Mouse (Mus musculus) neural tube, embryonic 11.5 days (tissue): ENCODE data around the gene Sptbn4. TPM values are rescaled to one million over a fixed set of nuclear protein-coding genes. Genes with fewer than 3 reads are reported as not detected.

Experiments used
- ATAC-seq: fragments of 200-750 bp; cut with Nextera tagmentation; 2 replicates; pipeline ENCODE4 v1.8.0; 2017; ENCODE audit warnings: moderate number of reproducible peaks, mild to moderate bottlenecking, moderate TSS enrichment, moderate library complexity; ENCODE audit not compliant: insufficient read depth, low FRiP score, low TSS enrichment
- DNase-seq: peaks from one replicate; pipeline ENCODE4 v3.0.0-alpha.2; 2015; ENCODE audit warnings: low spot score
- H3K27ac ChIP-seq: fragments of 300-500 bp; sonication (generic); 2 replicates; pipeline ENCODE4 v1.5.1; 2014; ENCODE audit warnings: low read depth, mild to moderate bottlenecking, low read length
- H3K27me3 ChIP-seq: fragments of 300-500 bp; sonication (generic); 2 replicates; pipeline ENCODE4 v1.6.1; 2014; ENCODE audit warnings: mild to moderate bottlenecking, low read length, mixed read lengths; ENCODE audit not compliant: control insufficient read depth, insufficient read depth
- H3K36me3 ChIP-seq: fragments of 300-500 bp; sonication (generic); 2 replicates; pipeline ENCODE4 v1.6.1; 2014; ENCODE audit warnings: mild to moderate bottlenecking, low read length, moderate library complexity, mixed read lengths; ENCODE audit not compliant: control insufficient read depth, insufficient read depth
- H3K4me1 ChIP-seq: fragments of 300-500 bp; sonication (generic); 2 replicates; pipeline ENCODE4 v1.6.1; 2014; ENCODE audit warnings: low read length, mixed read lengths; ENCODE audit not compliant: control insufficient read depth, insufficient read depth
- H3K4me2 ChIP-seq: fragments of 300-500 bp; sonication (generic); 2 replicates; pipeline ENCODE4 v1.6.1; 2014; ENCODE audit warnings: low read depth, mild to moderate bottlenecking, moderate library complexity
- H3K4me3 ChIP-seq: fragments of 300-500 bp; sonication (generic); 2 replicates; pipeline ENCODE4 v1.5.1; 2014; ENCODE audit warnings: low read depth, low read length
- H3K9ac ChIP-seq: fragments of 300-500 bp; sonication (generic); 2 replicates; pipeline ENCODE4 v1.6.1; 2014; ENCODE audit warnings: mild to moderate bottlenecking, low read length
- H3K9me3 ChIP-seq: fragments of 300-500 bp; sonication (generic); 2 replicates; pipeline ENCODE4 v1.6.1; 2016; ENCODE audit warnings: low read length; ENCODE audit not compliant: control insufficient read depth
- WGBS: fragments of 180-500 bp; shearing (Covaris S2); extraction: QIAGEN DNeasy Blood & Tissue Kit; methylation state at CpG from one replicate; pipeline ENCODE4 v1.1.7; 2014; 5-methylcytosine and 5-hydroxymethylcytosine counted together
- polyA plus RNA-seq: library from polyadenylated mRNA; unstranded; fragments of >200 nt; fragmentation: Nextera tagmentation; extraction: Ambion mirVana; gene quantifications from 2 replicates; pipeline ENCODE4 v1.2.1, GENCODE M21; 2014

The Sptbn4 gene
- polyA plus RNA-seq, 1 experiment from 2014 or later: 0.34 TPM

DNA sequence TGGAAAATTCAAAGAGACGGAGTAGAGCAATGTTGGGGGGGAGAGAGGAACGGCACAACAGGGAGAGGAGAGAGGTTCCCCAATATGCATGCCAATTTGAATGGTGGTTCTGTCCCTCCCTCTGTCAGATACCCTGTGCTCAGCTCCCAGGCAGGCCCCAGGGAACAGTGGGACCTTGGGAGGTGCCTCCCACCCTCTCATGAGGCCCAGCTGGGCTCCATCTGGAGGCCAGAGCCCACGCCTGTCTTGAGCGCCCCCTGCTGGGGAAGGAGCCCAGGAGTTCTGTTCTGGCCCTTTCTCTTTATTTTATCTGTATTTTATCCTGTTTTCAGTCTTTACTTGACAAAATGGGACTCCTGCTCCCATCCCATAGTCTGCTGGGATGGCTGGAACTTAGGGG is 62.8 kb downstream of the Sptbn4 start:
- Histone ChIP-seq H3K27me3 (no peaks in the 10 kb centered on the region), H3K9me3 (no peaks in the 10 kb centered on the region), H3K4me2 (no peak overlapping the region), H3K4me1 (no peaks in the 10 kb centered on the region), H3K36me3 (no peaks in the 10 kb centered on the region), H3K27ac (no peak overlapping the region), H3K9ac (no peak overlapping the region), H3K4me3 (no peak overlapping the region)
- 32% methylated on average over 4 of the region's 4 CpGs for WGBS
- DNase-seq (peak; percentile 70), ATAC-seq (peak; percentile 48; the same call in 1 of the 2 replicates)

DNA sequence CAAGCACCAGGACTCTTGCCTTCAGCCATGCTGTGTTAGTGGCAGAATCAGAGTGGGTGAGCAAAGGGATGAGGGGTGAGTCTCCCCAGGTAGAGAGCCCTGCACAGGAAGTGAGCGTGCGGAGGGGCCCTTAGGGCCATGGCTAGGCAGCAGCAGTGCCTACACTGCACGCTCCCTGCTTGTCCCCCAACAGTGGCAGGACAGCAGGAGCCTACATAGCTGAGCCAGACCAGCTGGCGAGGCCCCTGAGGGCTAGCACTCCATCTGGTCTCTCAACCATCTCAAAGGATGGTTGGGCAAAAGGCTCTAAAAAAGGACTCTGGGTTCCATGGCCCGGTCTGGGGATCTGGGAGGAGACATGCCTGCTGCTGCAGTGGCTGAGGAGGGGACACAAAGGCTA is 63.4 kb downstream of the Sptbn4 start:
- no peak for ATAC-seq
- H3K4me1 ChIP-seq: no peaks in the 10 kb centered on the region
- H3K9me3 ChIP-seq: no peaks in the 10 kb centered on the region
- no peaks in the 10 kb centered on the region for H3K27me3 ChIP-seq
- no peak overlapping the region for H3K4me3 ChIP-seq
- no peak overlapping the region for H3K4me2 ChIP-seq
- H3K36me3 ChIP-seq: no peaks in the 10 kb centered on the region
- H3K9ac ChIP-seq: no peak overlapping the region
- no peak for DNase-seq
- 64% methylated on average over 5 of the region's 5 CpGs for WGBS
- H3K27ac ChIP-seq: no peak overlapping the region

DNA sequence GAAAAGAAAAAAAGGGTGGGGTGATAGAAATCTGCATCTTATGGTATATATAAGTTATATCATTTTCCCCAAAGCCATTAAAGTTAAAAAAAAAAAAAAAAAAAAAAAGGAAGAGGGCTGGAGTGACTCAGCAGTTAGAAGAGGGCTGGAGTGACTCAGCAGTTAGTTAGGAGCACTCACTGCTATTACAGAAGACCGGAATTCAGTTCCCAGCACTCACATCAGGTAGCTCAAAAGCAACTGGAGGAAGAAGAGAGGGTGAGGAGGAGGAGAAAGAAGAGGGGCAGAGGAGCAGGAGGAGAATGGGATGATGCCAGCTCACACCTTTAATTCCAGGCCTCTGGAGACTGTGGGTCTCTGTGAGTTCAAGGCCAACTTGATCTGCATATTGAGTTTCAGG is 64.3 kb downstream of the Sptbn4 start:
- no peak overlapping the region for H3K4me2 ChIP-seq

DNA sequence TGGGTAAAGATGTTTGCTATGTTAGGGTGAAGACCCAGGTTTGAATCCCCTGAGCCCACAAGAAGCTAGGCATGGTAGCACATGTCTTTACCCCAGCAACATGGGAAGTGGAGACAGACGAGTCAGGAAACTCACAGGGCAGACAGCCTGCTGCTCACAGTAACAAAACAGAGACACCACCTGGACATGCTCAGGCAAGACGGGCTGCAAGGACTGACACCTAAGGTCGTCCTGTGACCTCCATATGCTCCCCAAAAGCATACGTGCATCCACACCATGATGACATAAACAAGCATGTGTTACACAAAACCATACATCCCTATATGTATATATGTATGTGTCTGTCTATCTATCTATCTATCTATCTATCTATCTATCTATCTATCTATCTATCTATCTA is 65.9 kb downstream of the Sptbn4 start:
- no peak for DNase-seq
- ATAC-seq: no peak
- Histone ChIP-seq H3K4me3 (no peak overlapping the region), H3K4me1 (no peaks in the 10 kb centered on the region), H3K4me2 (no peak overlapping the region), H3K9me3 (no peaks in the 10 kb centered on the region), H3K9ac (no peak overlapping the region), H3K27ac (no peak overlapping the region), H3K36me3 (no peaks in the 10 kb centered on the region), H3K27me3 (peaks cover 10% of the 10 kb centered on the region)
- WGBS: 65% methylated on average over 4 of the region's 4 CpGs

More for the DNA sequence above, 64.3 kb downstream of the Sptbn4 start:
- ATAC-seq (no peak), DNase-seq (no peak)
- Histone ChIP-seq H3K36me3 (no peaks in the 10 kb centered on the region), H3K27ac (no peak overlapping the region), H3K4me3 (no peak overlapping the region), H3K9ac (no peak overlapping the region), H3K4me1 (no peaks in the 10 kb centered on the region), H3K9me3 (no peaks in the 10 kb centered on the region), H3K27me3 (no peaks in the 10 kb centered on the region)
- 83% methylated on average over 1 of the region's 1 CpGs for WGBS

DNA sequence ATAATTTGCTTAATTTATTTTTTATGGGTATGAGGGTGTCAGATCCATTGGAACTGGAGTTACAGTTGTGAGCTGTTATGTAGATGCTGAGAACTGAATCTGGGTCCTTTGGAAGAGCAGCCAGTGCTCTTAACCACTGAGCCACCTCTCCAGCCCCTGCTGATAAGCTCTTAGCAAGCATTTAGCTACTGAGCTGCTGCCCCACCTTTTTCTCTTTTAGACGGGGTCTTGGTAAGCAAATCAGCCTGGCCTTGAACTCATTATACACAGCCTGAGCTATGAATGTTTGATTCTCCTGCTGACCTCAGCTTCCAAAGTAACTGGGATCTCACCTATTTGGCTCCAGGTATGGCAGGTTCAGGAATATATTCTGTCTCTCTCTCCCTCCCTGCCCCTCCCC is 66.5 kb downstream of the Sptbn4 start:
- peaks cover 16% of the 10 kb centered on the region for H3K27me3 ChIP-seq
- 35% methylated on average over 1 of the region's 1 CpGs for WGBS
- no peak overlapping the region for H3K27ac ChIP-seq
- H3K9ac ChIP-seq: no peak overlapping the region
- ATAC-seq (no peak), DNase-seq (no peak)
- no peak overlapping the region for H3K4me2 ChIP-seq
- H3K9me3 ChIP-seq: no peaks in the 10 kb centered on the region
- no peaks in the 10 kb centered on the region for H3K4me1 ChIP-seq
- H3K36me3 ChIP-seq: no peaks in the 10 kb centered on the region
- no peak overlapping the region for H3K4me3 ChIP-seq

DNA sequence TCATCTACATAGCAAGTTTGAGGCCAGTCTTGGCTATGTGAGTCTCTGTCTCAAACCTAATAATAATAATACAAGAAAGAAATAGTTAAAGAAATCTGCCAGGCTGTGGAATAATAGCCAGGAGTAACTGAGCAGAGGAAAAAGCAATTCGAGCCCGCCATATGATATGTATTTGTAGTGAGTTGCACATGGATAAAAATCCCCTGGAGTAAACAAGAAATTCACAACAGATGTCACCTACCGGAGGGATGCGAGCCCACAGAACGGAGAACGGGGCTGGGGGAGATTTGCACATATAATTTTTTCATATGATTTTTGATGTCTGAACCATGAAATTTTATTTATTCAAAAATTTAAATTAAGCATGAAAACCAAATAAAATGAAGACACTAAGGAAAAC is 67.7 kb downstream of the Sptbn4 start:
- H3K4me3 ChIP-seq: no peak overlapping the region
- no peak for ATAC-seq
- WGBS: 84% methylated on average over 6 of the region's 6 CpGs
- no peaks in the 10 kb centered on the region for H3K4me1 ChIP-seq
- no peak for DNase-seq
- no peak overlapping the region for H3K27ac ChIP-seq
- no peak overlapping the region for H3K9ac ChIP-seq
- H3K27me3 ChIP-seq: peaks cover 25% of the 10 kb centered on the region
- H3K36me3 ChIP-seq: no peaks in the 10 kb centered on the region
- no peaks in the 10 kb centered on the region for H3K9me3 ChIP-seq
- no peak overlapping the region for H3K4me2 ChIP-seq

DNA sequence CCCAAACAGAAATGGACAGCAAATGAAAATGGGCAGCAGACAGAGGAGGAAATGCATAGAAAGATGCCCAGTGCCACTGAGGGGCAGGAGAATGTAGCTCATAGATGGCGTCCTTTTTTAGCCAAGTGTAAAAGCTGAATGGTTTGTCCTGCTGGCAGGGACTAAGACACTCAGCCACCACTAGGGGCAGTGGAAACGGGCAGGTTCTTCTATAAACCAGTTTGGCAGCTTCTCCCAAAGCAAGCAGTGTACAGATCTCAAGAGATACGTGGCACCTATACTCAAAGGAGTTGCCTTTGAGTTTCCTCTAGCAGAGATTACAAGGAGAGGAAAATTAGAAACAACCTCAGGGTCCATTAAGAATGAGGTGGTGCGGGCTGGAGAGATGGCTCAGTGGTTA is 69.1 kb downstream of the Sptbn4 start:
- Histone ChIP-seq H3K27ac (no peak overlapping the region), H3K27me3 (peaks cover 37% of the 10 kb centered on the region)
- WGBS: 21% methylated on average over 4 of the region's 4 CpGs

DNA sequence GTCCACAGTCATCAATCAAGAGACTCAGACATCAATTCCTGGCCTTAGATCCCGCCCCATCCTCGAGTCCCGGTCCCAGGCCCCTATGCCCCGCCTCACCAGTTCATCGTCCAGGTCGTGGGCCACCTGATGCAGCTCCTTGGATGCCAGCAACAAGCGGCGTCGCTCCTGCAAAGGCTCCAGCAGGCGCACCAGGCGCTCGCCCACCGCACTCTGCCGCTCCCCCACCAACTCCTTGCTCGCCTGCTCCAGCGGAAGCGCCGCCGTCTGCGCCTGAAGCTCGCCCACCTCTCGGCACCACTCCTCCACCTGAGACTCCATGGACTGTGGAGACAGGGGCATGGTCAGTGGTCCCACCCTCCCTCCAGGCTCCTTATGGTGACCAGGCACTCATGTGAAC is 72.2 kb downstream of the Sptbn4 start:
- Histone ChIP-seq H3K4me1 (peaks cover 2% of the 10 kb centered on the region; the same call in 1 of the 2 replicates), H3K27ac (no peak overlapping the region), H3K9ac (no peak overlapping the region), H3K4me3 (no peak overlapping the region), H3K9me3 (no peaks in the 10 kb centered on the region), H3K4me2 (no peak overlapping the region), H3K27me3 (peaks cover 68% of the 10 kb centered on the region), H3K36me3 (no peaks in the 10 kb centered on the region)
- ATAC-seq (no peak), DNase-seq (no peak)
- WGBS: 2% methylated on average over 22 of the region's 22 CpGs

More for the DNA sequence above, 69.1 kb downstream of the Sptbn4 start:
- Histone ChIP-seq H3K4me1 (no peaks in the 10 kb centered on the region), H3K4me2 (no peak overlapping the region), H3K9ac (no peak overlapping the region), H3K36me3 (no peaks in the 10 kb centered on the region), H3K9me3 (no peaks in the 10 kb centered on the region), H3K4me3 (no peak overlapping the region)
- ATAC-seq (no peak), DNase-seq (no peak)

DNA sequence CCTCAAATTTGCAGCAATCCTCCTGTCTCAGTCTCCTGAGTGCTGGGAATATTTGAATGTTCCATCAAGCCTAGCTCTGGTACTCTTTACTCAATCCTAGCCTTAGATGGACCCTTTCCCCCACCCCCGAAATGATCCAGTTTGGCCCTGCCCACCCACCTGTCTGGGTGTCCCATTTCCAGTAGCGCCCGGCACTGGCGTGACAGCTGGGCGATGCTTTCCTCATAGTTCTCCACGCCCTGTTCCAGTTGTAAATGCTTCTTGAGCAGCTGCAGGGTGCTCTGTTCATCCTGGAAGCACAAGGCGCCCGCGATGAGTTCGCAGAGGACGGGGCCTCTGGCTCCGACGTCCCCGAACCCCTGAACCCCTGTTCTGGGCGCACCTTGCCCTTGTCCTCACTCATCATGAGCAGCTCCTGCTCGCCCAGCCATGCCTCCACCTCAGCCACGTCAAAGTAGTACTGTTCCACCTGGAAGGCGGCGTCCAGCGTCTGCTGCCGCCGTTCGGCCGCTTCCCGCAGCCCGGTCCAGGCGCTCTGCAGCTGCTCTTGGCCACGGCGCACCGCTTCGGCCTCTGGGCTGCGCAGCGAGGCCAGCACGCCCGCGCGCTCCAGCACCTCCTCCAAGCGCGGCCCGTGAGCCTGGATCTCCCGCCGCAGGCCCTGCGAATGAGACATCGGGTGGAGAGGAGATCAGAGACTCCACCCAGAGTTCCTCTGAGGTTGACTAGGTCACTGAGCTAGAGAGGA is 75.6 kb downstream of the Sptbn4 start:
- Histone ChIP-seq H3K27ac (no peak overlapping the region), H3K9ac (no peak overlapping the region), H3K4me3 (no peak overlapping the region), H3K27me3 (peaks cover 93% of the 10 kb centered on the region), H3K4me2 (0 out of 2 replicates have a peak overlapping the region, but pooled peaks have one; percentile 6), H3K4me1 (peaks cover 2% of the 10 kb centered on the region; the same call in 1 of the 2 replicates), H3K36me3 (no peaks in the 10 kb centered on the region), H3K9me3 (no peaks in the 10 kb centered on the region)
- 4% methylated on average over 44 of the region's 44 CpGs for WGBS
- DNase-seq: no peak
- no peak for ATAC-seq
